Mouse (Mus musculus): ENCODE results near the gene Ptpre. TPM values are rescaled to one million over a fixed set of nuclear protein-coding genes. Genes with fewer than 3 reads are reported as not detected.

Gene Ptpre
- polyA plus RNA-seq, 1 experiment = 6.7 TPM

DNA sequence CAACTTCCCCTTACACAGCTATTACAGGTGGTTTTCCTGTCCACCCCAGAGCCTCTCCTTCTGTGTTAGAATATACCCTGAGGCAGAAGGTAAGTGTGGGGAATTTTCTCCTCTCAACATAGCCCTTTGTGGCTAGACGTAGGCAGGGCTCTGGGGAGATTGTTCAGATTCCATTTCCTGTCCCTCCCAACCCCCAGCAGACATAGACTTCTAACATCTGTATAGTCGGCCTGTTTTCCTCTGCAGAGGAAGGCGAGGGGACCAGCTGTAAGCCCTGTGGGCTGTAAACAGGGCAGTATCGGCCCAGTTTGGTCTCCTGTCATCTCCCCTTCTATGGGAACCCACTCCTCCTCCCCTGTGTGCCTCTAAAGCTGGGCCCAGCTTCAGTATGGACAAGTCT lies 20.1 kb upstream of the Ptpre start:
- no peak for DNase-seq (ENCODE audit: low read depth)
- TF ChIP-seq POLR2A (IDR thresholded peaks at IDR 0.05; ENCODE audit: borderline replicate concordance, extremely low read depth, insufficient read depth, insufficient read length, poor library complexity, severe bottlenecking) (no peak), CTCF (IDR thresholded peaks at IDR 0.05; ENCODE audit: borderline replicate concordance, extremely low read depth, insufficient read depth, insufficient read length) (no peak)

DNA sequence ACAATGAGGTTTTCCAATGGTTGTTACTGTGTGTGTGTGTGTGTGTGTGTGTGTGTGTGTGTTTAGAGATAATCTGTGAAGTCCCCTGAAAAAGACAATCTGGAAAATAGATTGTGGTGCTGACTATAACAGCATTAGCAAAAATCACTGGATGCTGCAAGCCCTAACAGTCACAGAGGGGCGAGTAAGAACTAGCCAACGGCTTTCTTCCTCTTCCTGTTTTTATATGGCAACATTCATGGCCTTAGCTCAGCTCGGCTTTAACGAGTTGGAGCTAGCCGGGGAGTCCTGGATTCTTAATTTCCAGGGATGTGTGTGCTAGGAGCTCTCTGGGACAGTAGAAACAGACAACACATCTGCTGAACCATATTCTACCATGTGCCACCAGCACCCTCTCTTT lies 17.0 kb upstream of the Ptpre start:
- no peak for TF ChIP-seq POLR2A (IDR thresholded peaks at IDR 0.05; ENCODE audit: borderline replicate concordance, extremely low read depth, insufficient read depth, insufficient read length, poor library complexity, severe bottlenecking)
- no peak for TF ChIP-seq CTCF (IDR thresholded peaks at IDR 0.05; ENCODE audit: borderline replicate concordance, extremely low read depth, insufficient read depth, insufficient read length)
- DNase-seq (ENCODE audit: low read depth) = no peak

DNA sequence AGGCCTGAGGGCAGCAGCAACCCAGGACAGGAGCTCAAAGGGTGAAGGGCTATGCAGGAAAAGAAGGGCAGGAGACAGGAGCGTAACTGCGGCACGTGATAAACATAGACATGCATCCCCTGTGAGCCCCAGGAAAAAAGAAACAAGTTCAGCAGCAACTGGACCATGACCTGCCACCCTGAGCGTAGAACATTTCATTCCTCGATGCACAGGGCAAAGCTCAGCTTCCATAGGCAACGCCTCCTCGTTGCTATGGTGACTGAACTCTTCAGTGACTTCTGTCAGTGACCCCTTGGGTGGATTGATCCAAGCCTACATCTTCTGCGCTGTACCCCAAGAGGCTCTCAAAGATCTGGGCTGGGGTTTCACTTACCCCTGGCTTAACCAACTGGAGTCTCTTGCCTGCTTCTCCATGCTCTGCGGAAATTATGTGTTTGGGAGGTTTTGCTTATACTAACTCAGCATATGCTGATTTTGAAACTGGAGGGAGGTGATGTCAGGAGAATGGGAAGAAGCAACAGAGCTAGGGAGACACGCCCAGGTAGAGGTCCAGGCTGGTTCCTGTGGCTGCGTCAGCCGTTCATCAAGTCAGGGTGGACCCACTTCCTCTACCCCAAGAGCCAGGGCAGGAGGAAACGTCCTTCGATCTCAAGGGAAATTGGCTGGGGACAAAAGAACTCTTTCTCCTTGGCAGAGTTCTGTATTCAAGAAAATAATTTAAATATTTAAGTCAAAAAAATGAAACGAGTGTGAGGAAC lies 15.3 kb upstream of the Ptpre start:
- no peak for DNase-seq (ENCODE audit: low read depth)
- TF ChIP-seq CTCF (IDR thresholded peaks at IDR 0.05; ENCODE audit: borderline replicate concordance, extremely low read depth, insufficient read depth, insufficient read length) (no peak), POLR2A (IDR thresholded peaks at IDR 0.05; ENCODE audit: borderline replicate concordance, extremely low read depth, insufficient read depth, insufficient read length, poor library complexity, severe bottlenecking) (no peak)

GRCm38 (mm10) chr7:135523981-135524380 lies 13.3 kb upstream of the Ptpre start:
- peak; percentile 35 for DNase-seq (ENCODE audit: low read depth)
- no peak for TF ChIP-seq POLR2A (IDR thresholded peaks at IDR 0.05; ENCODE audit: borderline replicate concordance, extremely low read depth, insufficient read depth, insufficient read length, poor library complexity, severe bottlenecking)
- no peak for TF ChIP-seq CTCF (IDR thresholded peaks at IDR 0.05; ENCODE audit: borderline replicate concordance, extremely low read depth, insufficient read depth, insufficient read length)

- no peak for TF ChIP-seq CTCF (IDR thresholded peaks at IDR 0.05; ENCODE audit: borderline replicate concordance, extremely low read depth, insufficient read depth, insufficient read length)
- TF ChIP-seq POLR2A (IDR thresholded peaks at IDR 0.05; ENCODE audit: borderline replicate concordance, extremely low read depth, insufficient read depth, insufficient read length, poor library complexity, severe bottlenecking) = no peak
- no peak for DNase-seq (ENCODE audit: low read depth)
Observed at GRCm38 (mm10) chr7:135524424-135524967, 12.8 kb upstream of the Ptpre start.

GRCm38 (mm10) chr7:135526574-135527152 lies 10.6 kb upstream of the Ptpre start:
- DNase-seq (ENCODE audit: low read depth) = no peak
- no peak for TF ChIP-seq POLR2A (IDR thresholded peaks at IDR 0.05; ENCODE audit: borderline replicate concordance, extremely low read depth, insufficient read depth, insufficient read length, poor library complexity, severe bottlenecking)

GRCm38 (mm10) chr7:135527169-135527568 lies 10.1 kb upstream of the Ptpre start:
- TF ChIP-seq POLR2A (IDR thresholded peaks at IDR 0.05; ENCODE audit: borderline replicate concordance, extremely low read depth, insufficient read depth, insufficient read length, poor library complexity, severe bottlenecking) = no peak
- TF ChIP-seq CTCF (IDR thresholded peaks at IDR 0.05; ENCODE audit: borderline replicate concordance, extremely low read depth, insufficient read depth, insufficient read length) = no peak
- DNase-seq (ENCODE audit: low read depth) = no peak

DNA sequence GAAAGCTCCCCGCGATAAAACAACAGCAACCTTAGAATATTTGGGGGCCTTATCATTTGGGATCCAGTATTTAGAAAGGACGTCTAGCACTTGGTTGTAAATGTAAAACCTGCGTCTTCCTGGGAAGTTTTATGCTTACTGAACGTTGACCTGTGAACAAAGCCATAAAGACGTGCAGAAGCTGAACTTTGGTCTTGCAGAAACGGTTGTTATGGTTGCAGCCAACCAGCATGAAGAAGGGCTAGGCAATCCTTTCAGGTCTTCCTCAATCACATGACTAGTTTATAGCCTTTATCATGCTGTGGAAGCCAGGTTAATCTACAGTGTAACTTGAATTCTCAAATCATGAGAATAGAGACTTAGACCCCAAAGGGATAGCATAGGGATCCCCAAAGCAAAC lies 8.8 kb upstream of the Ptpre start, which contains the start of gene Clrn3:
TSS of gene Clrn3 (minus strand) at position 140 of the 400 bp plus-strand sequence.
- TF ChIP-seq CTCF (IDR thresholded peaks at IDR 0.05; ENCODE audit: borderline replicate concordance, extremely low read depth, insufficient read depth, insufficient read length) (no peak), POLR2A (IDR thresholded peaks at IDR 0.05; ENCODE audit: borderline replicate concordance, extremely low read depth, insufficient read depth, insufficient read length, poor library complexity, severe bottlenecking) (no peak)
- no peak for DNase-seq (ENCODE audit: low read depth)

DNA sequence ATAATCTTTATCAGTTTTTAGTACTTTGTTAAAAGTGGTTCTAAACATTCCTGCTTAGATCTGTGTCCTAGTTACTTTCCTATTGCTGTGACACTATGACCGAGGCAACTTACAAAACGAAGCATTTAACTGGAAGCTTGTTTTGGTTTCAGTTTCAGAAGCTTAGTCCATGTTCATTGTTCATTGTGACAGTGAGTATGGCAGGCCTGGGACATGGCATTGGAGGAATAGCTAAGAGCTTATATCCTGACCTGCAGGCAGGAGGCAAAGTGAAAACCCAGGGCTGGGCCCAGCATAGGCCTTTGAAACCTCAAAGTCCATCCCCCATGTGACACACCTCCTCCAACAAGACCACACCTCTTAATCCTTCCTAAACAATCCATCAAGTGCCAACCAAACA lies 8.2 kb upstream of the Ptpre start:
- DNase-seq (ENCODE audit: low read depth) = no peak
- no peak for TF ChIP-seq CTCF (IDR thresholded peaks at IDR 0.05; ENCODE audit: borderline replicate concordance, extremely low read depth, insufficient read depth, insufficient read length)
- TF ChIP-seq POLR2A (IDR thresholded peaks at IDR 0.05; ENCODE audit: borderline replicate concordance, extremely low read depth, insufficient read depth, insufficient read length, poor library complexity, severe bottlenecking) = no peak

DNA sequence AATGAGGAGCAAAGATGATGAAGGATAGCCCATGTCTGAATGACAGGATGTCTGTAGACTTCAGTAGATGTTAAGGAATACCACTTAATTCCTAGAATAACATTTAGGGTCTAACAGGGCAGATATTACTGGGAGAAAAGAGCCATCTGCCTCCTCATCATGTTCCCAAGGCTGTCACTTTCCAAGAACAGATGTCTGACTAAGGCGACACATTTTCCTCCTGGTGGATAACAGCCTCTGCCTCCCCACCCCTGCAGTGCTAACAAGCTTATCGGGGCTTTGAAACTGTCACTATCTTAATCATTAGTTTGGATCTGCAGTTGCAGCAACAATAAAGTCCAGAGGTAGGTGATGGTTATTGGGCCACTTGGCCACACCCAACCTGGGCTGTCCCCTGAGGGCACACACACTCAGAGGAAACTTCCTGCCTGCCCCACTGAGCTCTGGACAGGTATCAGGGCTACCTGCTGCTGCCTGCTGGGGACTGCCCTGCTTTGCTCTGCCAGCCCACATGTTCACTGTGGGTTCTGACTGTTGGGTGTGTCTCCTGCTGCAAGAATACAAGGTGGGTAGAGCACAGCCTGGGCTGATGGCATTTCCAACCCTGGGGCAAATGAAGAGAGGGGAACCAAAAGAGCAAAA lies 2.6 kb upstream of the Ptpre start:
- DNase-seq (ENCODE audit: low read depth) = peak; percentile 67
- TF ChIP-seq CTCF (IDR thresholded peaks at IDR 0.05; ENCODE audit: borderline replicate concordance, extremely low read depth, insufficient read depth, insufficient read length) (no peak), POLR2A (IDR thresholded peaks at IDR 0.05; ENCODE audit: borderline replicate concordance, extremely low read depth, insufficient read depth, insufficient read length, poor library complexity, severe bottlenecking) (no peak)

DNA sequence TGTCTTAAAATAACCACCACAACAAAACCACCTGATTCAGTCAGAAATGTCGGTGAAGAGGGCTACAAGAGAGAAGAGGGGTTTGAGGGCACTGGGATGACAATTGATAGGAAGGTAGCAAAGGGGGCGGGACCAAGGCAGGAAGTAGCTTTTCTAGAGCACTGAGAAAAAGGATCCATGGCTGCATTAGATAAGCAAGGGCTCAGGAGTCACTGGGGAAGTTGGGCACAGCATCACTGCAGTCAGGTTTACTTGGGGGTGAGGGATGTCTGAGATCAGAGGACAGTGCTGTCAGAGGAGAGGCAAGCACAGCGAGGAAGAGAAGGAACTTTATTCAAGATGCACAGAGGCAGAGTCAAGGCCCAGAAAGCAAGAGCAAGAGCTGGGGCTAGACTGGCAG lies 1.4 kb upstream of the Ptpre start:
- DNase-seq (ENCODE audit: low read depth) = no peak
- no peak for TF ChIP-seq POLR2A (IDR thresholded peaks at IDR 0.05; ENCODE audit: borderline replicate concordance, extremely low read depth, insufficient read depth, insufficient read length, poor library complexity, severe bottlenecking)
- TF ChIP-seq CTCF (IDR thresholded peaks at IDR 0.05; ENCODE audit: borderline replicate concordance, extremely low read depth, insufficient read depth, insufficient read length) = no peak

Data from brain, embryonic 14.5 days (tissue).